Mouse (Mus musculus) limb, embryonic 13.5 days (tissue): ENCODE measurements at regions not wholly inside any gene's neighbourhood (a gene's known extent, or its start where the extent isn't known, plus 50 kb on each side); places are given as distances from the start of the nearest gene placed in this dataset.

ENCODE experiments used
- ATAC-seq: fragments of 200-750 bp; cut with Nextera tagmentation; 2 replicates; pipeline ENCODE4 v1.8.0; 2017; ENCODE audit warnings: low read depth, moderate number of reproducible peaks, moderate TSS enrichment; ENCODE audit not compliant: low FRiP score
- H3K27ac ChIP-seq: fragments of 300-500 bp; sonication (generic); 2 replicates; pipeline ENCODE4 v1.5.1; 2015; ENCODE audit warnings: inconsistent platforms, mild to moderate bottlenecking, moderate library complexity
- H3K27me3 ChIP-seq: fragments of 300-500 bp; sonication (generic); 2 replicates; pipeline ENCODE4 v1.6.1; 2015; ENCODE audit warnings: mild to moderate bottlenecking, inconsistent platforms
- H3K36me3 ChIP-seq: fragments of 300-500 bp; sonication (generic); 2 replicates; pipeline ENCODE4 v1.6.1; 2015; ENCODE audit warnings: inconsistent platforms, mild to moderate bottlenecking, moderate library complexity
- H3K4me1 ChIP-seq: fragments of 300-500 bp; sonication (generic); 2 replicates; pipeline ENCODE4 v1.6.1; 2015; ENCODE audit warnings: inconsistent platforms
- H3K4me2 ChIP-seq: fragments of 300-500 bp; sonication (generic); replicated peaks from 2 replicates; pipeline ENCODE4 v1.6.1; 2015; ENCODE audit warnings: inconsistent platforms, mild to moderate bottlenecking, moderate library complexity
- H3K4me3 ChIP-seq: fragments of 300-500 bp; sonication (generic); 2 replicates; pipeline ENCODE4 v1.5.1; 2015; ENCODE audit warnings: moderate library complexity, mild to moderate bottlenecking, inconsistent platforms
- H3K9ac ChIP-seq: fragments of 300-500 bp; sonication (generic); 2 replicates; pipeline ENCODE4 v1.6.1; 2015; ENCODE audit warnings: mild to moderate bottlenecking, inconsistent platforms
- H3K9me3 ChIP-seq: fragments of 300-500 bp; sonication (generic); 2 replicates; pipeline ENCODE4 v1.6.1; 2016; ENCODE audit warnings: inconsistent platforms
- WGBS: fragments of 180-500 bp; shearing (Covaris S2); methylation state at CpG from one replicate; pipeline ENCODE4 v1.1.7; 2015; 5-methylcytosine and 5-hydroxymethylcytosine counted together

DNA sequence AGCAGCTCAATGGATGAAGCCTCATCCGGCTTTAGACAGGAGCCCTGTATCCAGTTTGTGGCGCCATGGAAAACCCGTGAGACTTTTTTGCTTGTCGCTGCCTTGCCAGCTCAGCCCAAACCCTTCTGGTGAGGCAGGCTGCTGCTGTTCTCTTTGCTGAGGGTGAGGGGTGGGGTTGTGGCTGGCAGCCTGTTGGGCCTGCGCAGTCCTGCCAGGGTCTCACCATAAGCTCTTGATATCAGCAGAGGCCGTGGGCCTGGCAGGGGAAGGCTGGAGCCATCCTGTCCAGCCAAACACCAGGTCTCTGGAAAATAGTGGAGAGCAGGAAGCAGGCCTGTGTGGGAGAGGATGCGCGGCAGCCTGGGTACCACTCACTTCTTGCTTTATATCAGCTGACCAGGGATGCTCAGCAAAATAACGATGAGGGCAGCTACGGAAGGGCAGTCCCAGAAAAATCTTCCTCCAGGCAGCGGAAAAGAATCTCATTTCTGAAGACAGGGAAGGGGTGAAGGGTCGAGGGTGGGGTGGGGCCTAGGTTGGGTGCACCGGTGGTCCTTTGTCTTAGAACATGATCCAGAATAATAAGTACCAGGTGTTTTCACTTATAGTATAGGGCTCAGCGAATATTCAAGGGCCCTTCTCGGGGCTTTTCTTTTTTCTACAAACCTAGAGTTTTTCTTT is 73.4 kb upstream of the Medag start:
- peak overlapping the region; percentile 24; the same call in 1 of the 2 replicates for H3K4me2 ChIP-seq

DNA sequence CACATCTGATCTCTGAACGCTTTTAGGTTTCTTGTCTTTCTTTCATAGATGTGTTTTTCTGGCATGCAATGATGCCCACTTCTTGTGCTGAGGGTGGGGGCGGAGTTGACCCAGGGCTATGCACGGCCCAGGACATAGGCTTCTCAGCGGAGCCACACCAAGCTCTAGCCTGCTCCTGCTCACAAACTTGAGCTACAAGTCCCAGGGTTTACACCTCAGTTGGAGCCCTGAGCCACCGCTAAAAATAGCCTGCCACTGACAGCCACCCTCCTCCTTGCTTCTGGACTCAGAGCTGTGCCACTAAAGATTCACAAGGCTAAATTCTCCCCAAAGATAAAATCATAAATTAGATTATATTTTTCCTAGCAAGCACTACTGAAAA is 72.9 kb upstream of the Medag start:
- Histone ChIP-seq H3K4me3 (no peak overlapping the region), H3K4me2 (no peak overlapping the region; the same call in 1 of the 2 replicates), H3K36me3 (no peaks in the 10 kb centered on the region), H3K9me3 (no peaks in the 10 kb centered on the region), H3K4me1 (peaks cover 50% of the 10 kb centered on the region), H3K9ac (peak overlapping the region; percentile 43), H3K27me3 (no peaks in the 10 kb centered on the region), H3K27ac (peak overlapping the region; percentile 61; the same call in 1 of the 2 replicates)
- ATAC-seq: no peak
- 39% methylated on average over 5 of the region's 5 CpGs for WGBS

More for the DNA sequence above, 73.4 kb upstream of the Medag start:
- no peaks in the 10 kb centered on the region for H3K36me3 ChIP-seq
- H3K27me3 ChIP-seq: no peaks in the 10 kb centered on the region
- peaks cover 51% of the 10 kb centered on the region for H3K4me1 ChIP-seq
- H3K9ac ChIP-seq: peak overlapping the region; percentile 43; the same call in 1 of the 2 replicates
- no peak for ATAC-seq
- peak overlapping the region; percentile 61 for H3K27ac ChIP-seq
- WGBS: 36% methylated on average over 15 of the region's 15 CpGs
- no peak overlapping the region for H3K4me3 ChIP-seq
- no peaks in the 10 kb centered on the region for H3K9me3 ChIP-seq

DNA sequence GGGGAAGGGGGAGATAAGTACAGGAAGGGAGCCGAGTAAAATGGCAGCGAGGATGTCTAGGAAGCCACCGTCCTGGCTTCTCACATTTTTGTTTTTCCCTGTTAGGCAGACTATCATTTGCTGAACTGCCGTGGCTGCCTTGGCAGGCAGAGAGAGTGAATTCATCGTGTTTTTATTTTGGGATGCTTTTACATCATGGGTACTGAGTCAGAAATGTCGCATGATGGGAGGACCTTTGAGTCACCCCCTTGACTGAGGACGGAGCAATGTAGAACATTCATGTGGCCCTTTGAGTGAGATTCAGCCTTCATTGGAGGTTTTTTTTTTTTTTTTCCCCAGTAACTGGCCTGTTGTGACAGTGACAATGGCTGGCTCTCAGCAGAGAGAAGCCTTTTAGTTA is 71.2 kb upstream of the Medag start:
- Histone ChIP-seq H3K4me1 (peaks cover 37% of the 10 kb centered on the region), H3K27ac (no peak overlapping the region), H3K4me2 (no peak overlapping the region), H3K27me3 (no peaks in the 10 kb centered on the region), H3K9me3 (no peaks in the 10 kb centered on the region), H3K36me3 (no peaks in the 10 kb centered on the region), H3K4me3 (no peak overlapping the region), H3K9ac (no peak overlapping the region)
- WGBS: 80% methylated on average over 7 of the region's 7 CpGs
- no peak for ATAC-seq

DNA sequence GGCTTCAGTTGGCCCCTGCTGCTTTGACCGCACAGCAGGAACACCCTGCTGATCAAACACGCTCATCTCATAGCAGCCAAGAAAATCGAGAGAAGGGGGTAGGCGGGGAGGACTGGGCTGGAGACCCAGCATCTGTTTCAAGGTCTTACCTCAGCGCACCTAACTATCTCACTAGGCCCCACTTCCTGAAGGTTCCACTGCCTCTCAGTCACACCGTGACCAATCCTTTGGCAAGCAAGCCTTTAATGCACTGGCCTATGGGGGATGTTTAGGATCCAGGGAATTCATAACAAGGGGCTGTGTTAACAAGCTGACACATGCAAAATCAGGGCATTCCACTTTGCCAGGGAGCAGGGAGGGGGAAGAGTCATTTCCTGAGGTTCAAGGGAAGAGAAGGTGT is 70.1 kb upstream of the Medag start:
- H3K9ac ChIP-seq: no peak overlapping the region
- no peaks in the 10 kb centered on the region for H3K36me3 ChIP-seq
- H3K9me3 ChIP-seq: no peaks in the 10 kb centered on the region
- peak; percentile 28; the same call in 1 of the 2 replicates for ATAC-seq
- H3K4me3 ChIP-seq: no peak overlapping the region
- H3K4me1 ChIP-seq: peaks cover 33% of the 10 kb centered on the region
- no peaks in the 10 kb centered on the region for H3K27me3 ChIP-seq
- no peak overlapping the region; the same call in 1 of the 2 replicates for H3K27ac ChIP-seq
- no peak overlapping the region for H3K4me2 ChIP-seq
- 47% methylated on average over 6 of the region's 6 CpGs for WGBS

DNA sequence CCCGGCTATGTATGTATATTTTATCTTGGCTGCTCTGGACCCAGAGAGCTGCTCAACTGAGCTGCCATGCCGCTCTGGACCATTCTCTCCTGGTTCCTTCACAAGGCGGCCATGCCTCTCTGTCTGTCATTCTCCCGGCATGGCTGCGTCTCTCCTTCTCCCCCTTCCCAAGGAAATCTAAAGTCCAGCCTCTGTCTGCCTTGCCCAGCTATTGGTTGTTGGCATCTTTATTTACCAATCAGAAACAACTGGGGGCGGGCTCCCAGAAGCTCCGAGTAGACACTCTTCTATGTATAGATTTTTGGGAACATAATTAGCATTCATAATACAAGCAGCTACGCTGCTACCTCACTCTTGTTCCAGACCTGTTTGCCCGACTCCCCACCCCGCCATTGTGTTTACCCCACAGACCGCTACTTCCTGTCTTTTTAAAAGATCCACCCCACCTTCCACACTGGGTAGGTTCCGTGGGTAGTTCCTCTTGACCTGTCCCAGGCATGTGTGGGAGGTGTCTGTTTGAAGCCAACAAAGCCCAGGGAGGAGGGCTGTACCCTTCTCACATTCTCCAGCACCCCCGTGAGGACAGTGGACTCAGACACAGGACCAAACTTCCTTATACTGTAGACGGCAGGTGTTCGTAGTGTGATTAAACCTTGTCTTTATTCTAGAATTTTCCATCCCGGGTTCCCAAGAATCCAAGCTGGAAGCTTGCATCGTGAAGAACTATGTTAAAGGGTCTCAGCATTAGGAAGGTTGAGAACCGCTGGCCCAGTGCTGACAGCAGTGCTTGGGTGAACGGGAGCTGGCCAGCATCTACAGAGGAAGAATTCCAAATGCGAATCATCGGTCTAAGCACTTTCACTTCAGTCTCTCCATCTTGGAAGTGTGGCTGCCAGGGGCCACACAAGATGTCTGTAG is 67.7 kb upstream of the Medag start:
- Histone ChIP-seq H3K4me2 (no peak overlapping the region), H3K4me3 (no peak overlapping the region), H3K9ac (no peak overlapping the region), H3K27me3 (no peaks in the 10 kb centered on the region), H3K9me3 (no peaks in the 10 kb centered on the region), H3K27ac (no peak overlapping the region), H3K4me1 (peaks cover 17% of the 10 kb centered on the region), H3K36me3 (no peaks in the 10 kb centered on the region)
- no peak for ATAC-seq
- WGBS: 91% methylated on average over 21 of the region's 21 CpGs

DNA sequence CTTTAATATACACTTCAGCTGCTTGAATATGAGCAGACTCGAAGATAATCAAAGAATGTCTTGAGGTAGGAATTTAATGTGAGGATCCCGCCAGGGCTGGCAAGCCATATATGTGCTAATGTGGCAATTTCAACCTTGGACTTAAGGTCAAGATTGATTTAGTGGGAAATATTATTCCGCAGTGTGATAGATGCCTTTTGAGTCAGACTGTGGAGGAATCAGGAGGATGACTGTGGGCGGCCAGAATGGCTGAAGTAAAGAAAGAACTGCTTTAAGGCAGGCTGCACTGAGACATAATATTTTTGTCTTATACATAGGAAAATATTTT is 67.1 kb upstream of the Medag start:
- no peaks in the 10 kb centered on the region for H3K36me3 ChIP-seq
- peaks cover 12% of the 10 kb centered on the region for H3K4me1 ChIP-seq
- H3K4me3 ChIP-seq: no peak overlapping the region
- no peaks in the 10 kb centered on the region for H3K27me3 ChIP-seq
- no peak for ATAC-seq
- no peaks in the 10 kb centered on the region for H3K9me3 ChIP-seq
- WGBS: 88% methylated on average over 4 of the region's 4 CpGs
- H3K4me2 ChIP-seq: no peak overlapping the region
- H3K9ac ChIP-seq: no peak overlapping the region
- H3K27ac ChIP-seq: no peak overlapping the region

DNA sequence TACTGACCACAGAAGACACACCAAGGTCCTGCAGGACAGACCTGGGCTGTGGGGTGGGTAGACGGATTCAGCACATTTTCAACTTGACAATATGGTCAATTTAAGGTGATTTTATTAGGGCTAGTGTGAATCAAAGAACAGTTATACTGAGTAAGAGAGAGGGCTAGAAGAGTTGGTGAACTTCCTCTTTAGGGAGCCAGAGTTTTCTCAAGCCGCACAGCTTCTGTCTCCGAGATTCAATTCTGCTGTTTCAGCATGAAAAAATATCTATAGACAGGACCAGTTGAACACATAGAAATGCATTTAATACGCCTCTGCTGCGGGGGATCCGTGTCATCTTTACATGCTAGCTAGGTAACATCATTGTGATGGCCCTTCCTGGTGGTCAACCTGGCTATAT is 66.4 kb upstream of the Medag start:
- Histone ChIP-seq H3K27ac (no peak overlapping the region), H3K4me1 (peaks cover 12% of the 10 kb centered on the region), H3K9ac (no peak overlapping the region), H3K4me3 (no peak overlapping the region), H3K36me3 (no peaks in the 10 kb centered on the region), H3K4me2 (no peak overlapping the region), H3K9me3 (no peaks in the 10 kb centered on the region), H3K27me3 (no peaks in the 10 kb centered on the region)
- ATAC-seq: no peak
- 92% methylated on average over 6 of the region's 6 CpGs for WGBS

DNA sequence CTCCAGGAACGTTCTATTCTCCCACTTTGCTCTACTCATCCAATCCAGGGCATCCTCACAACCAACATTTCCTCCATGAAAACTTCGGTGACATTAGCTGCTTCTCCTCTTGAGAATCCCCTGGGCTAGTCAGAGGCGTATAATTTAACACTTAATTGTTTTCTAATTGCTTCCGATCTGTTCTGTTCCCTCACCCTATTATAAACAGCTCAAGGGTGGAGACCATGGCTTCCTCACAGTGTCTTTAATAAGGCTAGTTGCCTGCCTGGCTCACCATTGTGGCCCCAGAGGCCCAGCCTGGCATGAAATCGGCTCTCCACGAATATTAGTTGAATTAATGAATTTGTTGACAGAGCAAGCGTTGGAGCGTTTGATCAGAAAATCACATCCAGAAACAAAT is 61.9 kb upstream of the Medag start:
- no peak overlapping the region for H3K4me2 ChIP-seq
- no peaks in the 10 kb centered on the region for H3K36me3 ChIP-seq
- no peak overlapping the region for H3K9ac ChIP-seq
- WGBS: 62% methylated on average over 8 of the region's 8 CpGs
- H3K4me1 ChIP-seq: peaks cover 22% of the 10 kb centered on the region
- H3K4me3 ChIP-seq: no peak overlapping the region
- no peaks in the 10 kb centered on the region for H3K27me3 ChIP-seq
- ATAC-seq: no peak
- no peak overlapping the region for H3K27ac ChIP-seq
- peaks cover 4% of the 10 kb centered on the region; the same call in 1 of the 2 replicates for H3K9me3 ChIP-seq

DNA sequence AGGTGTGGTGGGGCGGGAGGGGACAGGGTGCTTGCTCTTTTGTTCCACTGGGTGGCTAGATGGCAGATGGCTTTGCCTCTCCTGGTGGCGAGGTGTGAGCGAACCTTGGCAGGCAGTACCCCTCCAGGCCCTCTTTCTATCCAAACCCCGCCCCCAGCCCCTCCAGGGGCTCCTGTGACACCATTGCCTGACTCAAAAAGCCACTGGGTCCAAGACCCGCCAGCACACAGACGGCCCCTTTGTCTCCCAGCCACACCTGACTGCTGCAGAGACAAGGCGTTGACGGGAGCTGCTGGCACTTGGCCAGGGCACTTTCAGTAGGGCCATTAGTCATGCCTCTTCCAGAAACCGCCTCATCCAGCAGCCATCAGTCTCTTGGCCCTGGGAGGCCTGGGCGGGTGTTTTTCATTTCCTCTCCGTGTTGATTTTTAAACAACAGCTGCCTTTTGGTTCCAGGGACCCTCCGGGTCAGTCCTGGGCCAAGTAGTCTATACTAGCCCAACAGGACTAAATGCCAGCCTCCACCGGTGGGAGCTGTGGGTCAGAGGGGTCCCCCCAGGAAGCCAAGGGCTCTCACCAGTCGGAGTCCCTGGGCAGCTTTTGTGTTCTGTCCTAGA is 58.4 kb upstream of the Medag start:
- WGBS: 12% methylated on average over 14 of the region's 14 CpGs
- ATAC-seq: peak; percentile 83
- H3K4me2 ChIP-seq: peak overlapping the region; percentile 37
- peak overlapping the region; percentile 77 for H3K27ac ChIP-seq
- no peaks in the 10 kb centered on the region for H3K36me3 ChIP-seq
- no peak overlapping the region for H3K9ac ChIP-seq
- peaks cover 4% of the 10 kb centered on the region; the same call in 1 of the 2 replicates for H3K9me3 ChIP-seq
- H3K4me1 ChIP-seq: peaks cover 26% of the 10 kb centered on the region
- no peak overlapping the region for H3K4me3 ChIP-seq
- no peaks in the 10 kb centered on the region for H3K27me3 ChIP-seq

DNA sequence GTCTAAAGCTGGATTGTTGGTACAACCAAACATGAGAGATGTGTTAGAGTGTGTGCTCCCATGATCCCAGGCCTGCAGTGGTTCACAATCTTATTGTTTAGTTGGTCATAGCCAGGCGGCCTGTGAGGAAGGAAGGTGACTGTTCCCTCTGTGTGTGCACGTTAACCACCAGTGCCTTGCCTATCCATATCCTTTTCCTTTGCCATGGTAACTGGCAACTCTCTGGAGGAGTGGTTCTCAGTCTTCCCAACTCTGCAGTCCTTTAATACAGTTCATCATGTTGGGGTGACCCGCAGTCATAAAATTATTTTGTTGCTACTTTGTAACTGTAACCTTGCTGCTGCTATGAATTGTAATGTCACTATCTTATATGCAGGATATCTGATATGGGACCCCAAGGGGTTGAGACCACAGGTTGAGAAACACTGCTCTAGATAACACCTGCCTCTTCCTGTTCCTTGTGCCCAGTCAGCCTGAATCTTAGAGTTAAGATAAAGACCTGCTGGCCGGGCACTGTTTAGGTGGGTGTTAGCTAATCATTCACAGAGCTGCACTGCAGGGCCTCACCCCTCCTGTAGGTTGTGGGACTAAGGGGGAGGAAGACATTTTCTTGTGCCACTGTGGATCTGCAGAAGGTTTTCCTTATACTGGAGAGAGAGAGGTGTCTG is 57.0 kb upstream of the Medag start:
- Histone ChIP-seq H3K9ac (no peak overlapping the region), H3K4me2 (no peak overlapping the region), H3K36me3 (no peaks in the 10 kb centered on the region), H3K4me3 (no peak overlapping the region), H3K9me3 (peaks cover 4% of the 10 kb centered on the region; the same call in 1 of the 2 replicates), H3K27me3 (no peaks in the 10 kb centered on the region), H3K27ac (0 out of 2 replicates have a peak overlapping the region, but pooled peaks have one; percentile 33), H3K4me1 (peaks cover 29% of the 10 kb centered on the region)
- no peak for ATAC-seq
- WGBS: 78% methylated on average over 4 of the region's 4 CpGs

DNA sequence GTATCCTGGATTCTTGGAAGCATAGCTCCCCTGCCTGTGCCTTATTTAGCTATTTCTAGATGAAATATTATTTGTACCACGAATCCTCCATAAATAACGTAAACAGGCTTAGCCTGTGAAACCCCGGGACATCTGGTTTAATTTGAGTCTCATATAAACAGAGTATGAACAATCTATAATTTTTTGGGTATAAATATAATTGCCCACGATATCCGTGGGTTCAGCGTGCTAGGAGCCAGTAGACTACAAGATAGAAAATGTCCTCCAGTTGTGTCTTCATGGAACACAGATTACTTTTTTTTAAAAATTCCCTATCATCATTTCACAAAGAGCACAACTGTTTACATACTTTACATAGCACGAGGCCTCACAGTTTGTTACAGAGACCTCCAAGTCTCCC is 56.4 kb upstream of the Medag start:
- 0 out of 2 replicates have a peak overlapping the region, but pooled peaks have one; percentile 33 for H3K27ac ChIP-seq
- ATAC-seq: no peak
- H3K27me3 ChIP-seq: no peaks in the 10 kb centered on the region

More for the DNA sequence above, 56.4 kb upstream of the Medag start:
- peaks cover 29% of the 10 kb centered on the region for H3K4me1 ChIP-seq
- no peaks in the 10 kb centered on the region for H3K36me3 ChIP-seq
- H3K4me3 ChIP-seq: no peak overlapping the region
- no peak overlapping the region for H3K9ac ChIP-seq
- whole genome bisulfite sequencing: 70% methylated on average over 7 of the region's 7 CpGs
- peaks cover 10% of the 10 kb centered on the region for H3K9me3 ChIP-seq
- H3K4me2 ChIP-seq: no peak overlapping the region
